Mouse (Mus musculus): ENCODE results near the gene Trat1. TPM values are rescaled to one million over a fixed set of nuclear protein-coding genes. Genes with fewer than 3 reads are reported as not detected.

Gene Trat1
- total RNA-seq, 2 experiments from 2014 or later = 0.18 TPM; not detected in 1

- DNase-seq (ENCODE audit: low spot score in 2 of 2) = no peak
Observed at GRCm38 (mm10) chr16:48738429-48738828, 33.4 kb downstream of the Trat1 start.

GRCm38 (mm10) chr16:48736890-48737289 is 34.9 kb downstream of the Trat1 start:
- intact Hi-C loops (cut with DNase I) = no loop called here
- no peak for DNase-seq (ENCODE audit: low spot score in 2 of 2)

More at GRCm38 (mm10) chr16:48738429-48738828, 33.4 kb downstream of the Trat1 start:
- intact Hi-C loops (cut with DNase I) = no loop called here

GRCm38 (mm10) chr16:48720259-48720658 is 51.6 kb downstream of the Trat1 start:
- intact Hi-C loops (cut with DNase I) = no loop called here
- DNase-seq (ENCODE audit: low spot score in 2 of 2) = no peak

GRCm38 (mm10) chr16:48719679-48720078 is 52.1 kb downstream of the Trat1 start:
- DNase-seq (ENCODE audit: low spot score in 2 of 2) = no peak
- intact Hi-C loops (cut with DNase I) = no loop called here

GRCm38 (mm10) chr16:48716343-48716742 is 55.5 kb downstream of the Trat1 start:
- no peak for DNase-seq (ENCODE audit: low spot score in 2 of 2)
- intact Hi-C loops (cut with DNase I) = no loop called here

GRCm38 (mm10) chr16:48701896-48702295 is 69.9 kb downstream of the Trat1 start:
- DNase-seq (ENCODE audit: low spot score in 2 of 2) = no peak
- intact Hi-C loops (cut with DNase I) = no loop called here

Other genes starting within 250 kb of the Trat1 start
- gene Retnlb, start 44.8 kb upstream of the Trat1 start, total RNA-seq (2021) = not detected
- not detected for gene Retnla, start 70.5 kb upstream of the Trat1 start, total RNA-seq (2021)
- not detected for gene Retnlg, start 100.6 kb upstream of the Trat1 start, total RNA-seq (2021)
- 10 to 100 TPM; 79.8 to 82.3 TPM for gene Dzip3, start 222.1 kb upstream of the Trat1 start, total RNA-seq (2021)
- 1 to 10 TPM; 2.2 to 2.8 TPM for gene Cip2a, start 222.2 kb upstream of the Trat1 start, total RNA-seq (2021)

Data from left cerebral cortex, postnatal 25 days (tissue).